Mouse (Mus musculus): ENCODE results near the gene Tsc1.

- no peak for TF ChIP-seq TAL1 (IDR thresholded peaks at IDR 0.05; ENCODE audit: low read length)
- no peak for TF ChIP-seq GATA1 (IDR thresholded peaks at IDR 0.05; ENCODE audit: low read length)
These were observed 99.1 kb downstream of the Tsc1 start for GRCm38 (mm10) chr2:28740159-28740558.
